Mouse (Mus musculus): ENCODE measurements at regions not wholly inside any gene's neighbourhood (a gene's known extent, or its start where the extent isn't known, plus 50 kb on each side); places are given as distances from the start of the nearest gene placed in this dataset.

DNA sequence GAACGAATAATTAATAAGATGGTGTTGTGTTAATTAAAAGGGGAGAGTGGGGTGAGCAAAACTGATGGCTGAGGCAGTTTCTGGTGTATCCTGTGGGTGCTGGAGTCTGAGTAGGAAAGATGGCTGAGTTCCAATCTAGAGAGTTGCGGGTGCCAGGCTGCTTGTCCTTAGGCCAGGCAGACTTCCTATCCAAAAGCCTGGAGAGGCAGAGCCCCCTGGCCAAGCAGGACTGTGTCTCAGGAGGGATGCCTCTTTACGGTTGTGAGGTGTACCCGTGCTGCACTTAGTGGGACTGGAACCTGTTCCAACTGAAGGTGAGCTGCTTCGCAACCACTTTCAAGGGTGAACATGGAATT, 836.3 kb upstream of the Lrrc6 start:
- WGBS = 74% methylated on average over 5 of the region's 5 CpGs
- no peak for TF ChIP-seq POLR2A (IDR thresholded peaks at IDR 0.05; ENCODE audit: insufficient read depth, low read depth, low read length)
- no peak for TF ChIP-seq CTCF (IDR thresholded peaks at IDR 0.05; ENCODE audit: insufficient read depth, low read depth, low read length)
- Histone ChIP-seq H3K4me1 (ENCODE audit: control insufficient read depth, insufficient read depth, low read length) (no peaks in the 10 kb centered on the region), H3K4me3 (ENCODE audit: insufficient read depth, low read depth, low read length) (no peak overlapping the region), H3K27ac (ENCODE audit: insufficient read depth, low read depth, low read length) (no peak overlapping the region)

DNA sequence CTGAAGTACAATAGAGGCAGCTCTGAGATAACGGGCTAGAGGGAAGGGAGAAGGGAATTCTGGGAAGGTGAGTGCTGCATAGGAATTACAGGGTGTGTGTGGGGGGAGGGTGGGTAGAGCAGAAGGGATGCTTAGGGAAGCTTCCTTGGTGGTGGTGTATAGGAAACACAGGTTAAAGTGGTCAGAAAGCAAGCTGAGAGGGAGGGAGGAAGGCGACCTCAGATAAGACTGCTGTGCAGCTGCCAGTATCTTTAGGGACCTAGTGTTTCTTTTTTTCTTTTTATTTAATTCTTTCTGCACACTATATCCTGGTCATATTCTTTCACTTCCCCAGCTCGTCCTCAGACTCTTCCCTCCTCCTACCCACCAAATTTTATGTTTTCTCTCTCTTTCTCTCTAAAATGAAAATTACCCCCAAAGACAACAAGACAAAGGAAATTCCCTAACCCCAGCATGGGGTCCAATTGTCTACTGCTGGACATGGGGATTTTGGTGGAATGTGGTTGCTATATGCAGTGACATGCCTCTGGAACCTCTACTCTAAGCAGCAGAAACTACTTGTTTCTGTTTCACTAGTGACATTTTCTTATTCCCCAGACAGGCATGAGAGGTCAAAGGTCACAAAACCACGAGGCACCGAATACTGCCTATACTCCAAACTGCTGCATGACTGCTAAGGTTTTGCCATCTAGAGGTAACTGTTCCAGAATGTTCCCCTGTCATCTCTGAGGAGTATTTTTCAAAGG, 835.8 kb upstream of the Lrrc6 start:
- Histone ChIP-seq H3K4me1 (ENCODE audit: control insufficient read depth, insufficient read depth, low read length) (no peaks in the 10 kb centered on the region), H3K4me3 (ENCODE audit: insufficient read depth, low read depth, low read length) (no peak overlapping the region), H3K27ac (ENCODE audit: insufficient read depth, low read depth, low read length) (no peak overlapping the region)
- 76% methylated on average over 5 of the region's 5 CpGs for WGBS
- TF ChIP-seq CTCF (IDR thresholded peaks at IDR 0.05; ENCODE audit: insufficient read depth, low read depth, low read length) = no peak
- TF ChIP-seq POLR2A (IDR thresholded peaks at IDR 0.05; ENCODE audit: insufficient read depth, low read depth, low read length) = no peak

DNA sequence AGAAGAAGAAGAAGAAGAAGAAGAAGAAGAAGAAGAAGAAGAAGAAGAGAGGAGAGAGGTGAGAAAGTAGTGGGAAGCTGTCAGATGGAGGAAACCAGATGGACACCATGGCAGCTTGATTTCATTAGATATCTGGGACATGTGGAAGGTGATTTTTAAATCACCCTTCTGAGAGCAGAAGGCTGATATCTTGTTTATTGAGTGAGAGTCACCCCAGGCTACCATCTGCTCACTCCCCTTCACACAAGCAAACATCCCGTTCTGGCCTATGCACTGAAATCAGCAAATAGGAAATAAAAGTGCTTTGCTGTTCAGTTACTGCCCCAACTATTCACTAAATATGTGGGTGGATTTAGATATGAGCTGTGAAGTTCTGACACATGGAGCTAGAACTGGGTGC, 831.8 kb upstream of the Lrrc6 start:
- 93% methylated on average over 1 of the region's 1 CpGs for WGBS
- no peak for TF ChIP-seq CTCF (IDR thresholded peaks at IDR 0.05; ENCODE audit: insufficient read depth, low read depth, low read length)
- no peak for TF ChIP-seq POLR2A (IDR thresholded peaks at IDR 0.05; ENCODE audit: insufficient read depth, low read depth, low read length)
- Histone ChIP-seq H3K27ac (ENCODE audit: insufficient read depth, low read depth, low read length) (no peak overlapping the region), H3K4me1 (ENCODE audit: control insufficient read depth, insufficient read depth, low read length) (no peaks in the 10 kb centered on the region), H3K4me3 (ENCODE audit: insufficient read depth, low read depth, low read length) (no peak overlapping the region)

DNA sequence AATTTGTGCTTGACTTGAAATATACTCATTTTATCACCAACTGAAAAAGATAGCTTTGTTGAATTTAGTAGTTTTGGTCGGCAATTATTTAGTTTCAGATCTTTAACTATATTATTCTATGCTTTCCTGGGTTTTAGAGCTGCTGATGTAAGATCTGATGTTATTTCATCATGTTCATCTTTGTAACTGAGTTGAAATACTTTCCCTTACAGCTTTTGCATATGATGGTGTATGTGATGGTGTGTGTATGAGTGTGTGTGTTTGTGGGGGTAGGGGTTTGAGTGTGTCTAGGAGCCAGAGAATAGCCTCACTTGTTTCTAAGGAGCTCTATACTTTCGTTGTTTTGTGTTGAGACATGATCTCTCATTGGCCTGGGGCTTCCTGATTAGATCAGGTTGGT, 819.6 kb upstream of the Lrrc6 start:
- Histone ChIP-seq H3K27ac (ENCODE audit: insufficient read depth, low read depth, low read length) (no peak overlapping the region), H3K4me3 (ENCODE audit: insufficient read depth, low read depth, low read length) (no peak overlapping the region), H3K4me1 (ENCODE audit: control insufficient read depth, insufficient read depth, low read length) (no peaks in the 10 kb centered on the region)
- WGBS = 81% methylated on average over 2 of the region's 2 CpGs
- TF ChIP-seq CTCF (IDR thresholded peaks at IDR 0.05; ENCODE audit: insufficient read depth, low read depth, low read length) = no peak
- no peak for TF ChIP-seq POLR2A (IDR thresholded peaks at IDR 0.05; ENCODE audit: insufficient read depth, low read depth, low read length)

DNA sequence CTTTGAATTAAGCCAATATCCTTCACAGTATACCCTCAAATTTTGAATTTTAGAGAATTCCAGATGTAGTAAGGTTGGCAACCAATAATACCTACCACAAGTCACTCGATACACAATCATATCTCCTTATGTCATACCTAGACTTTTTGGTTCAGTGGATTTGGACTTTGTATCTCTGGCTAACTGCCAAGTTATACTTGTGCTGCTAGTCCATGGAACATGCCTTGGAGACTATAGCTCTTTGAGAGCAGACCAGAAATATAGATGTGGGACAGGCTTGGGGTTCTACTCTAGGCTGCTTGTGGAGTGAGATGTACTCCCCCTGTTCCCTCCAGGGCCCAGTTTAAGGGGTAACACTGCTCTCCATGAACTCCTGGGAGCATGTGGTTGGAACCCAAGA, 814.5 kb upstream of the Lrrc6 start:
- 92% methylated on average over 1 of the region's 1 CpGs for WGBS

DNA sequence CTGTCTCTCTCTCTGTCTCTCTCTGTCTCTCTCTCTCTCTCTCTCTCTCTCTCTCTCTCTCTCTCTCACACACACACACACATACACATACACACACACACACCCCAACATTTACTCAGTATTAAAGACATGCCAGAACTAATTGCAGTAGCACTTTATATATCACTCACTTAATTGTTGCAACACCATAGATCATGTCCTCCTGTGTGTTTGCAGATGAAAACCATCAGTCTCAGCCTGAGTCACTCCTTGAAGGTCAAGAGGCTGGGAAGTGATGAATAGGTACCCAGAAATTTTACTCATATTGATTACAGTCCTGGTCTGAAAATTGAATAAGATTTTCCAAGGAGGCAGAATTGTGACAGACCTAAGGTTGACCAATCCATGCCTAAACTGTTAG, 812.9 kb upstream of the Lrrc6 start:
- no peak for TF ChIP-seq POLR2A (IDR thresholded peaks at IDR 0.05; ENCODE audit: insufficient read depth, low read depth, low read length)
- no peak for TF ChIP-seq CTCF (IDR thresholded peaks at IDR 0.05; ENCODE audit: insufficient read depth, low read depth, low read length)
- Histone ChIP-seq H3K27ac (ENCODE audit: insufficient read depth, low read depth, low read length) (no peak overlapping the region), H3K4me3 (ENCODE audit: insufficient read depth, low read depth, low read length) (no peak overlapping the region), H3K4me1 (ENCODE audit: control insufficient read depth, insufficient read depth, low read length) (no peaks in the 10 kb centered on the region)

More for the DNA sequence above, 814.5 kb upstream of the Lrrc6 start:
- H3K4me3 ChIP-seq (ENCODE audit: insufficient read depth, low read depth, low read length) = no peak overlapping the region
- TF ChIP-seq POLR2A (IDR thresholded peaks at IDR 0.05; ENCODE audit: insufficient read depth, low read depth, low read length) (no peak), CTCF (IDR thresholded peaks at IDR 0.05; ENCODE audit: insufficient read depth, low read depth, low read length) (no peak)
- H3K4me1 ChIP-seq (ENCODE audit: control insufficient read depth, insufficient read depth, low read length) = no peaks in the 10 kb centered on the region
- H3K27ac ChIP-seq (ENCODE audit: insufficient read depth, low read depth, low read length) = no peak overlapping the region

DNA sequence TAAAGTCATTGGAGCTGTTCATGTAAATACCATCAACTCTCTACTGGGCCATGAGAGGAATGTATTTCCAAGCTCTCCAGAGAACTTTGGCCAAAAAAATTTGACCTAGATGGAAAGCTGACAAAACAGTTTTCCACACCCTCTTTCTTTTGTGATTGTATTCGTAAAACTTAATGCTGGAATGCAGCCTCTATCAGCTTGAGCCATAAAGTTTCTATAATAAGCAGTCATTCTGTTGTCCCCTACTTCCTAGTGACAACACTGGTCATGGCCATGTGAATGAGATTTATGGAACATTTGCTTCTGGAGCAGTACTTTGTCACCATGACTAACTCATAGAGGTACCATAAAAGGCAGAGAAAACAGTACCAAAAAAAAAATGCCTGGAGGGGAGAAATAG, 805.0 kb upstream of the Lrrc6 start:
- Histone ChIP-seq H3K27ac (ENCODE audit: insufficient read depth, low read depth, low read length) (no peak overlapping the region), H3K4me1 (ENCODE audit: control insufficient read depth, insufficient read depth, low read length) (no peaks in the 10 kb centered on the region), H3K4me3 (ENCODE audit: insufficient read depth, low read depth, low read length) (no peak overlapping the region)
- 90% methylated on average over 1 of the region's 1 CpGs for WGBS
- TF ChIP-seq CTCF (IDR thresholded peaks at IDR 0.05; ENCODE audit: insufficient read depth, low read depth, low read length) (no peak), POLR2A (IDR thresholded peaks at IDR 0.05; ENCODE audit: insufficient read depth, low read depth, low read length) (no peak)

DNA sequence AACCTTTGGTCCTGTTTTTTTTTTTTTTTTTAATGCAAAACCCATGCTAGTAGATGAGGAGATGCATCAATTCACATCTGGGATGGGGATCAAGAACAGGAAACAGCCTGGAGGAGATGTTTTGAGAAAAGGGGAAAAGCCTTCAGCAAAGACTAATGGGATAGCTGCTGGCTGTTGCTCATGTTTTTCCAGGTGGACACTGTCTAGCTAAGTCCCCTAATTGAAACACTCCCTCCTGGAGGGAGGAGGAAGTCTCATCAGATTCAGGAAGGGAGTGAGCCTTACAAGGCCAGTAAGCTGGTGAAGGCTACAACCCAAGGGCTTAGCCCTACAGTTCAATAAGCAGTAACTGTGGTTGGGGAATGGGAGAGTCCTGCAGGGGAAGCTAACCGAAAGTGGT, 803.1 kb upstream of the Lrrc6 start:
- Histone ChIP-seq H3K4me3 (ENCODE audit: insufficient read depth, low read depth, low read length) (no peak overlapping the region), H3K27ac (ENCODE audit: insufficient read depth, low read depth, low read length) (no peak overlapping the region), H3K4me1 (ENCODE audit: control insufficient read depth, insufficient read depth, low read length) (no peaks in the 10 kb centered on the region)
- no peak for TF ChIP-seq CTCF (IDR thresholded peaks at IDR 0.05; ENCODE audit: insufficient read depth, low read depth, low read length)
- TF ChIP-seq POLR2A (IDR thresholded peaks at IDR 0.05; ENCODE audit: insufficient read depth, low read depth, low read length) = no peak
- WGBS = 97% methylated on average over 1 of the region's 1 CpGs

DNA sequence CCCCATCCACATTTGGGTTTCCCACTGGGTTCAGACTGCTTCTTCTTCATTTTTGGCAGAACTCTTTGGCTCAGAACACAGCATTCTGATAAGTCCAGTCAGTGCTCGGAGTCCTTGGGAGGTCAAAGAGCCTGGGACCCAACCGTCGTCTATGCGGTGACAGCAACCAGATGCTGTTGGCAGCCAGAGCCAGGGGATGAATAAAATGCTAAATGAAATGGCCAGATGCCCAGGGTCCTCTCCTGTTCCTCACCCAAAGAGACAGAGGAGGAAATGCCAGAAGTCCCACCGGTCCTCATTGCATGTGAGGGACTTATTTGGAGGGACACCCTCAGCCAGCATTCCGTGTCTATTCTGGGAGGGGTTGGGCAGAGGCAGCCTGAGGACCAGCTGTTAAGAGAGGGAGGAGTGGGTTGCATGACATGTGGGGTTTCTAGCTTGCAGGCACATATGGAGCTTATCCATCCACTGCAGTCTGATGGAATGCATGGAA, 801.2 kb upstream of the Lrrc6 start:
- no peak for TF ChIP-seq CTCF (IDR thresholded peaks at IDR 0.05; ENCODE audit: insufficient read depth, low read depth, low read length)
- TF ChIP-seq POLR2A (IDR thresholded peaks at IDR 0.05; ENCODE audit: insufficient read depth, low read depth, low read length) = no peak
- Histone ChIP-seq H3K27ac (ENCODE audit: insufficient read depth, low read depth, low read length) (no peak overlapping the region), H3K4me3 (ENCODE audit: insufficient read depth, low read depth, low read length) (no peak overlapping the region), H3K4me1 (ENCODE audit: control insufficient read depth, insufficient read depth, low read length) (no peaks in the 10 kb centered on the region)
- WGBS = 48% methylated on average over 6 of the region's 6 CpGs
